Mouse (Mus musculus) brain, embryonic 14.5 days (tissue): ENCODE results near the gene Kcnk3.

Source experiments
- CTCF ChIP-seq: fragments of 200-500 bp; IDR thresholded peaks from 2 replicates; pipeline ENCODE4 v1.5.1; 2012; ENCODE audit warnings: inconsistent platforms, mild to moderate bottlenecking, moderate library complexity, borderline replicate concordance; ENCODE audit not compliant: insufficient read depth, insufficient read length; ENCODE audit errors: extremely low read depth
- POLR2A ChIP-seq: fragments of 200-500 bp; IDR thresholded peaks from 2 replicates; pipeline ENCODE4 v1.6.1; 2012; ENCODE audit warnings: mild to moderate bottlenecking, inconsistent platforms, borderline replicate concordance; ENCODE audit not compliant: poor library complexity, insufficient read depth, insufficient read length, severe bottlenecking; ENCODE audit errors: extremely low read depth

GRCm38 (mm10) chr5:30611091-30611490 is 23.1 kb downstream of the Kcnk3 start:
- TF ChIP-seq CTCF, result no peak
- TF ChIP-seq POLR2A, result no peak
